Mouse (Mus musculus) testis, adult 2 months (tissue): ENCODE measurements around the gene Arl15.

Experiments used
- CTCF ChIP-seq: fragments of 200-500 bp; IDR thresholded peaks from 2 replicates; pipeline ENCODE4 v1.5.1; 2012; ENCODE audit warnings: low read depth, mild to moderate bottlenecking, inconsistent platforms, low read length, moderate library complexity; ENCODE audit not compliant: control insufficient read depth, insufficient read depth, insufficient replicate concordance
- POLR2A ChIP-seq: fragments of 200-500 bp; IDR thresholded peaks from 2 replicates; pipeline ENCODE4 v1.6.1; 2012; ENCODE audit warnings: low read depth, mild to moderate bottlenecking, inconsistent platforms, low read length, moderate library complexity; ENCODE audit not compliant: control insufficient read depth

DNA sequence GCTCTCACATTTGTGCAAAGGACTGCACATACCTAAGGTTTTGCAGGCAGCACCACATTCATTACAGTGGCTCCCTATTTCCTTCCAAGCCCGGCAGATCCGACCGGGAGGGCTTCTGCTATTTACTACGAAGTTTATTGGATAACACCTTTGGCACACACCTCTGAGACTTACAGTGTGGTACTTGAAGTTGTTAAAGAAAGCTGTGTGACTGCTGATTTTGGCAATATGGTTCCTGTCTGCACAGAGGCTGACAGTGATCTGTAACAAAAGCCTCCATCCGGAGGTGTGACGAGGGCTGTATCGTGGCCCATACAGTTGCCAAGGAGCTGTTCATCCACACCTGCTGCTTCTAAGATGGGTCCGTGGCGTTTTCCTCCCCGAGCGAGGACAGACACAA is 335.7 kb downstream of the Arl15 start:
- TF ChIP-seq CTCF, result no peak
- TF ChIP-seq POLR2A, result no peak
